Mouse (Mus musculus) lung, postnatal 36 days (tissue): Measurements from ENCODE around the gene Rhox4g.
"Not testable (repeated sequence)": the region's sequence is repeated elsewhere in the genome, so short reads cannot be mapped to it uniquely, and the experiment has no call there.

ENCODE experiments used
- DNase-seq: peaks from one replicate; pipeline ENCODE4 v3.0.0; 2022; ENCODE audit warnings: mixed read lengths

The Rhox4g gene

DNA sequence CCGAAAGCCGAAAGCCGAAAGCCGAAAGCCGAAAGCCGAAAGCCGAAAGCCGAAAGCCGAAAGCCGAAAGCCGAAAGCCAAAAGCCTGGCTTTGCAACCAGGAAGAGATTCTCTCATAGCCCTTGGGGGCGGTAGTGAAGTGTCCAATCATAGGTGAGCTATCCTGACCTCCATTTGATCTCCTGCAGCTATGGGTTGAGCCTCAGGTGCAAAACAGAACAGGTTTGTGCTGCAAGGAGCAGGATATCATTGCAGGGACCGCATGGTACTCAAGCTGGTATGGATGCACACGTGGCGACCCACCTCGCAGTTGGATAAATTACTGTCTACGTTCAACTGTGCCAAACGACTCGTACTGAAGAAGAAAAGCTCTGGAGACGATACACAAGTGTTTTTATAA lies at the start of gene Rhox4g:
Gene Rhox4g, minus strand, starts transcription at position 101 of the 400 bp plus-strand sequence.
- not testable (repeated sequence) for DNase-seq

DNA sequence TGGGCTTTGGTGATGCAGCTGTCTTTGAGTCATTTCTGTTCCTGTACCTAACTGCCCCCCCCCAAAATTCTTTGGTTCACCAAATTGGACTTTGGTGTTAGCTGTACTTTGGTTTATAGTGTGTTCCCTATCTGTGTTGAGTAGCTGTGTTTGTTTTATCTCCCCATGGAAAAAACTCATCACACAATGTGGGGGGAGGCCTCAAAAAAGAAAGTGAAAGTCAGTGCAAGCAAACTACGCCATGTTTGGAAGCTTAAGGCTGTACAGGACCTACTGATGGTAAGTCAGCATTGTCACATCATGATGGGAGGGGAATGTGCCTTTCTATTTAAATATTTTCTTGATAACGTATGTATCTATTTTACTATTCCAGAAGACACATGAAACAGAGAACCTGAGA lies 41.1 kb upstream of the Rhox4g start:
- no peak for DNase-seq

DNA sequence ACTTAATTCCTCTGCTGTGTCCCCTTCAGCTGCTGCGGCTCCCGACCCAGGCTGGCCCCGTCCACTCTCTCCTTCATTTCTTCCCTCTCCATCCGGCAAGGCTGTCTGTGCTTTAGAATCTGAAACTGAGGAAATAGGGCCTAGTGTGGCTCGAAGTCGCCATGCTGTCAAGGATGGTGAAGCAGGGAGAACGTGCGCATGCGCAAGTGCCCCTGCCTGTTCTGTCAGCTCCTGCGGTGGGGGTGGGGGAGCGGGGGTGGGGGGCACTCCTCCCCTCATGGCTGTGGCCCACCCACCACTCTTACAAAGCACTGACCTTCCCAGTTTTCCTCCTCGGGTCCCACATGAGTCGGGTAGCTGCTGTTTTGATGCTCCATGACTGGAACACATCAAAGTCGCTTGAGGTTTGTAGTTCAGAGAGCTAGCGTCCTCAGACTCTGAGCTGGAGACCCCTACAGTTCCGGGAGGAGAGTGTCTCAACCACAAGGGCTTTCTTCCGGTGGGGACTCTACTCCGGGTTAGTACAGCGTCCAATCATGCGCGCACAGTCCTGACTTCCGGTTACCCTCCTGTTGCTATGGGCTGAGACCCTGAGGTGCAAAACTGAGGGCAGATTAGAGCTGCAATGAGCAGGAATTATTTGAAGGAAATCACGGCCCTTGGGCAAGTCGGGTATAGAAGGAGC lies 32.0 kb upstream of the Rhox4g start:
- DNase-seq = no peak

DNA sequence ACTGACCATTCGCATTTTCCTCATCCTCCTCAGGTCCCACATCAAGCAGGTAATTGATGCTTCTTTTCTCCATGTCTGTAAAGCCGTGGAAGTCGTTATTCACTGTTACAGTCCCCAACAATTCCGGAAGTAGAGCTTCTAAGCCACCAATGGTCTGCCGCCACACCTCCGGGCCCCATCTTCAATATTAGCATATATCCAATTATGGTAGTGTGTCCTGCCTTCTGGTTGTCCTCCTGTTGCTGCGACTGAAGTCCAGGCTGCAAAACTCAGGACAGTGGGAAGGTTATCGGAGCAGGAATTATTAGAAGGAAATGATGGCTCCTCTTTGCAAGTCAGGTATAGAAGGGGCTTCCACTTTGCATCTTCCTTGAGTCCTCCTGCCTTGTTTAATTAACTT lies 22.1 kb upstream of the Rhox4g start, which contains the start of gene Rhox2h:
Gene Rhox2h, minus strand, starts transcription at position 101 of the 400 bp plus-strand sequence.
- DNase-seq = not testable (repeated sequence)

DNA sequence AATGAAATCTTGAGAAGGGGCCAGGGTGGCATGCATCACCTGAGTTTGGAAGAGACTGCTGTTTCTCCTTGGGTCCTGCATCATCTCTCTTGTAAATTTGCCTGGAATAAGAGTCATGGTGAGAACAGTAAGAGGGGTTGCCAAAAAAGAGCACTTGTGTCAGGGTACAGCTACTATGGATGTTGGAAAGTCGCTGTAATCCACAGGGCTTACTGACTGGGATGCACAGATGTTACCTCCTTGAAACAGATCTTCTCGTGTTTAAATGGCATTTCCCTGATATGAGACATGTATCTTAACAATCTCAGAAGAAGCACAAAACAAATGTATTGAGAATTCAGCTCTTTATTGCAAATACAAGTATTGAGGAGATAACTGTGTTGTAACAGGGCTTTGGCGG lies 17.5 kb upstream of the Rhox4g start, which contains the start of gene Rhox3h:
Gene Rhox3h, minus strand, starts transcription at position 101 of the 400 bp plus-strand sequence.
- DNase-seq = not testable (repeated sequence)

DNA sequence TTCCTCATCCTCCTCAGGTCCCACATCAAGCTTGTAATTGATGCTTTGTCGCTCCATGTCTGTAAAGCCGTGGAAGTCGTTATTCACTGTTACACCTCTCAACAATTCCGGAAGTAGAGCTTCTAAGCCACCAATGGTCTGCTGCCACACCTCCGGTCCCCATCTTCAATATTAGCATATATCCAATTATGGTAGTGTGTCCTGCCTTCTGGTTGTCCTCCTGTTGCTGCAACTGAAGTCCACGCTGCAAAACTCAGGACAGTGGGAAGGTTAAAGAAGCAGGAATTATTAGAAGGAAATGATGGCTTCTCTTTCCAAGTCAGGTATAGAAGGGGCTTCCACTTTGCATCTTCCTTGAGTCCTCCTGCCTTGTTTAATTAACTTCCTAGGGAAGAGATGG lies 7.8 kb downstream of the Rhox4g start, which contains the start of gene Rhox2g:
Gene Rhox2g, minus strand, starts transcription at position 101 of the 400 bp plus-strand sequence.
- DNase-seq = not testable (repeated sequence)

DNA sequence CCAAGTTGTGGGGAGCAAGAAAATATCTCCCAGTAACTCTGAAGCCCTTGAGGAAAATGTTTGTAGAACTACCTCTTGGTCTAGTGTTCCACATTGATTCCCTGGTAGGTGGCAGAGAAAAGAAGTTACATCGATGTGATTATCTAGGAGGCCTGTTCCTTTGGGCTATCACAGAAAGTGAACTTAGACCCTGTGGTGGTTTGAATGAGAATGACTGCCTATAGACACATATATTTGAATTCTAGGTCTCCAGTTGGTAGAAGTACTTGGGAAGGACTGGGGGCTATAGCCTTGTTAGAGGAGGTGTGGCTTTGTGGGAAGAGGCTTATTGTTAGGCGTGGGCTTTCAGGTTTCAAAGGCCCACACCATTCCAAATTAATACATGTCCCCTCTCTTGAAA lies 22.6 kb downstream of the Rhox4g start, which contains the start of gene Rhox3g:
Gene Rhox3g, minus strand, starts transcription at position 101 of the 400 bp plus-strand sequence.
- not testable (repeated sequence) for DNase-seq

DNA sequence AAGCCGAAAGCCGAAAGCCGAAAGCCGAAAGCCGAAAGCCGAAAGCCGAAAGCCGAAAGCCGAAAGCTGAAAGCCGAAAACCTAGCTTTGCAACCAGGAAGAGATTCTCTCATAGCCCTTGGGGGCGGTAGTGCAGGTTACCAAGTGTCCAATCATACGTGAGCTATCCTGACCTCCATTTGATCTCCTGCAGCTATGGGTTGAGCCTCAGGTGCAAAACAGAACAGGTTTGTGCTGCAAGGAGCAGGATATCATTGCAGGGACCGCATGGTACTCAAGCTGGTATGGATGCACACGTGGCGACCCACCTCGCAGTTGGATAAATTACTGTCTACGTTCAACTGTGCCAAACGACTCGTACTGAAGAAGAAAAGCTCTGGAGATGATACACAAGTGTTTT lies 43.5 kb downstream of the Rhox4g start, which contains the start of gene Rhox4f:
Gene Rhox4f, minus strand, starts transcription at position 101 of the 400 bp plus-strand sequence.
- not testable (repeated sequence) for DNase-seq
